Mouse (Mus musculus): ENCODE data around the gene Hdac7. TPM values are rescaled to one million over a fixed set of nuclear protein-coding genes. Genes with fewer than 3 reads are reported as not detected.

Gene Hdac7
- total RNA-seq, 2 experiments from 2014 or later: 17.9 to 20.7 TPM

DNA sequence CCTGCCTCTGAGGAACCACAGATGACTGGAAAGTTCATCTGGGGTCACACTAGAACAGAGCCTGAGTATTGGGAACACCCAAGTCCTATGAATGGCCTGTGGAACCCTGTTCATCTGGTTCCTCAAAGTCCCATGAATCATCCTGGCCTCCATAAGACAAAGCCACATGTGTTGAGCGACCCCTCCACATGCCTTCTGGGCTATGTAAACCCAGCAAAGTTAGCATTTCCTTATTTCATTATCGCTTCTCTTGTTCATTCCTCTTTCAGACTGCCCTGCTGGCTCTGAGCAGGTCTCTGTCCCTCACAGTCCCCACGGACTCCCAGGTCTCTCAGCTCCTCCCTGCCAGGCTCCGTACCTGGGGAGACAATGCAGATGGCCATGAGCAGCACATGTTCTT lies 14.1 kb upstream of the Hdac7 start:
- DNase-seq (ENCODE audit: low spot score in 2 of 2): no peak

DNA sequence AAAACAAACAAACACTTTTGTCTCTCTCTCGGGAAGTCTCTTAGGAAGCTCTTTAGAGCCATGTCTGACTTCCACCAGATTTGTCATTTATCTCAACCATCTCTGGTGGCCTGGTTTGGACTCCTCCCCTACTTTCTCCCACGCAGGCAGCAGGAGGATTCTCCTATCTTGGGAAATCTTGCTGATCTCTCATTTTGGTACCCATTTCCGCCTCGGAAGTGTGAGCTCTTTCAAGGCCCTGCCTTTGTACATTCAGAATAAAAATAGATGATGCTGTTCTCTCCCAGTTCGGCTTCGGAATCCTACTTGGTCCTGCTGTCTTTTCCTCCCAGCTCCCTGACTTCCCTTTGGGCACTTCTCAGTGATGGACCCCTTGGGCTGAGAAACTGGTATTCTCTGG lies 10.2 kb upstream of the Hdac7 start:
- DNase-seq (ENCODE audit: low spot score in 2 of 2): no peak

DNA sequence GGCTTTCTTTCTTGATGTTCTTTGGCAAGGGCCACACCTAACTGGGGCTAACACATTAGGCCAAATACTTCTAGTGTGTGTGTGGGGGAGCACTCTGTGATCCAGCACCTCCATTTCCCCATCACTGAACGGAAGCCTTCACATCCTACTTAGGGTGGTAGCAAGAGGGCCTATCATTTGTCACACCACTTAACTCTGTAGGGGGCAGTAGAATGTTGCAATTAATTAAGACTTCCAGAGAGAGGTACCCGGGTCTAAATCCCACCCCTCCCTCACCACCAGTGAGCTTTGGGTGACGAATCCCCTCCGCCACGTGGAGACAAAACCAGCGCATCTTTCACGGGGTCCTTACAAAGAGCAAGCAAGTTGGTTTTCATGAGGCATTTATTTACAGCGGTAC lies 9.8 kb upstream of the Hdac7 start:
- DNase-seq (ENCODE audit: low spot score in 2 of 2): no peak

DNA sequence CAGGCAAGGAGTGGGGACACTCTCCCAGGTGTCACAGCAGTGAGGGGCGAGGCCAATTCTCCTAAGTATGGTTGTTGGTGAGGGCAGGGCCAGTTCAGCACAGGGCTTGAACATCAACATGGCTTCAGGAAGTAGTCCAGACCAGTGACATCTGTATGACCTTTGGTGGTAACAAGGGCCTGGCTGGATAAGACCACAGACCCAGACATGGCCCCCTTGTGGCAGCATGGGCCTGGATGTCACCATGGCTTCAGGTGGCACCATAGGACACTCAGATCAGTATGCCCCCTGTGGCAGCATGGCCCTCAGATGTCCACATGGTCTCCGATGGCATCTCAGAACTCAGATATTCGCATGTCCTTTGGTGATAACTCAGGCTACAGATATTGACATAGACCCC lies 8.0 kb upstream of the Hdac7 start:
- no peak for DNase-seq (ENCODE audit: low spot score in 2 of 2)

DNA sequence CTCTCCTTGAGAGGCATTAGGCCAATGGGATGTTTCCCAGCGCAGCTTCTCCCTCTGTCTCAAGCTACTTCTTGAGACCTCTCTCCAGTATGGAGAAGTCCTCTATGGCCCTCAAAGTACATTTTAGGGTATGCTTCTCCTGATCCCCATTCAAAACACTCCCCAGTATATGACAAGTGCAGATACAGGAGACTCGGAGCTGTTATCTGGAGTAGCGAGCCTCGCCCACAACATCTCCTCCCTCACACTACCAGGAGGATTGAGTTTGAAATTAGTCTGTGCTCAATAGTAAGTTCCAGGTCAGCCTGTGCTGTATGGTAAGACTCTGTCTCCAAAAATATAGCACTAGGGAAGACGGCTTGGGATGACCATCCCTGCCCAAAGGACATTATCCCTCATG lies 6.7 kb upstream of the Hdac7 start:
- no peak for DNase-seq (ENCODE audit: low spot score in 2 of 2)

DNA sequence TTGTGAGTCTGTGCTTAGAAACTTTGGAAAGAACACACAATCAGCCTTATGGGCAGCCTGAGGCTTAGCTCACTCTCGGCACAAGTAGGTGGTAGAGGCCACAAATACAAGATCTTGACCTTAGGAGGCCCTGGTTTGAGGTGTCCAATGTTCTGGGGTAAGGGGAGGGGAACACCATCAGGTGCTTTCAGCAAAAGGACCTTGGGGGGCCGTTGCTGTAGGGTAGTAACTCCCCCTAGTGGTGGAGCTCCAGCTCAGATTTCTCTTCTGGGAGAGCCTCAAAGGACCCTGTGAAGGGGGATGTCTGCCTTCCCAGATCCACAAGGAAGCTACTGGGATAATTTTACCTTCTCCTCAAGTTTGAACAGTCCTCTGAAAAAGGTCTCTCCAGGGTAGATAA lies 6.1 kb upstream of the Hdac7 start:
- peak in 1 of 2 experiments; percentile 27 for DNase-seq (ENCODE audit: low spot score in 2 of 2)

DNA sequence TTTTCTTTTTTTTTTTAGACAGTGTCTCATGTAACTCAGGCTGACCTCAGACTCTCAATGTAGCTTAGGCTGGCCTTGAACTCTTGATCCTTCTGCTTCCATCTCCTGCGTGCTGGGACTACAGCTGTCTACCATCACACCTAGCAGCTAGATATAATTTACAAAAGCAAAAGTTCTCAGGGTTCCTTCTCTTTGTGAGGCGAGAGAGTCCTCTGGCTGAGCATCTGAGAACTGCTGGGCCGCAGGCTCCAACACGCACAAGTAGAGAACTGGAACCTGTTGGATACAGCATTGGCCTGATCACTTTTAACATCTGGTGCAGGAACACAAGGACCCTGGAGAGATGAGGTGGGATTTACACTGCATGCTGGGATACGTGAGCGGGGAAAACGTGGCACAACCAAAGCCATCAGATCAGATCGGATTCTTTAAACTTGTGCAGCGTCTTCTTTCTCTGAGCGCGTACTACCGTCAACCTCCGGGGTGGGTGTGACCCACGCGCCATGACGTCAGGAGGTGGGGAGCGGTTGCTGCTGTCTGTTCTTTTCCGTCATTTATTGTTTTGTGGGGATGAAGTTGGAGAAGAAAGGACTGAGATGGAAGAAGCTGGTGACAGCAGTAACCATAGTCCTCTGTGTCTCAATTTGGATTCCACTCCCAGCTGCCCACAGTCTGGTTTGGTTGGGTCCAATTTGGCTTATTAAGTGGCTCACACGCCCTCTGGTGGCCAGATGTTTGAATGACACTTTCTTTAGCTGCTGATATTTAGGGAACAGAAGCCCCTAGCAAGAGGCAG lies 5.0 kb upstream of the Hdac7 start:
- DNase-seq (ENCODE audit: low spot score in 2 of 2): peak; percentile 83 to 97

DNA sequence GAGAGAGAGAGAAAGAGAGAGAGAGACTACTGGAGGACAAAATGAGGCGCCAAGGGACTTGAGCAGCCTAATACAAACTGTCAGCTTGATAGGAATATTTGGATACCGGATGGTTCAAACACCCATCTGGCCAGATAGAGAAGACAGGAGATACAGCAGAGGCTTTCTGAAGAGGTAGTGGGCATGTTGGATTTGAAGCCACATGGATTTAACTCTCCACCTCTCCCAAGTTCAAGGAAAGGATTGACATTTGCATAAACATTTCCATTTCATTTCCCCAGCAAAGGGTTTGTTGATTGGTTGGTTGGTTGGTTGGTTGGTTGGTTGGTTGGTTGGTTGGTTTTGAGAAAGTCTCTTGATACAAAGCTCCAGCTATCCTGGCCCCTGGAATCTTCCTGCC lies 3.6 kb upstream of the Hdac7 start:
- no peak for DNase-seq (ENCODE audit: low spot score in 2 of 2)

DNA sequence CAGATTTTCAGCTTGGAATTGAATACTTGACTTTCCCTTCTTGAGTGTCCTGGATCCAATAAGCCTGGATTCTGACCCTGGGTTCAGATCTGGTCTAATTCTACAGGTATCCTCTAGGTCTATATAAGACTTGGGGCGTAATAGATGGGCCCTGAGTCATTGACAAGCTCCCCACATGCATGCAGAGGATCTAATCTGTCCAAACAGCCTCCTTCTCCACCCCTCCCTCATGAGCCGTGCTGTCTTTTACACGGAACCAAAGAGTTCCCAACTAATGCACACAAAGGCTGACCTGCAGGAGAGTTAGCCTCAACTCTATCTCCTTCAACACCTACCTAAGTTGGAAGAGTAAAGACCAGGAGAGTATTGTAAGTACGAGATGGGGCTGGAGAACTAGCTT lies 3.0 kb upstream of the Hdac7 start:
- no peak for DNase-seq (ENCODE audit: low spot score in 2 of 2)

DNA sequence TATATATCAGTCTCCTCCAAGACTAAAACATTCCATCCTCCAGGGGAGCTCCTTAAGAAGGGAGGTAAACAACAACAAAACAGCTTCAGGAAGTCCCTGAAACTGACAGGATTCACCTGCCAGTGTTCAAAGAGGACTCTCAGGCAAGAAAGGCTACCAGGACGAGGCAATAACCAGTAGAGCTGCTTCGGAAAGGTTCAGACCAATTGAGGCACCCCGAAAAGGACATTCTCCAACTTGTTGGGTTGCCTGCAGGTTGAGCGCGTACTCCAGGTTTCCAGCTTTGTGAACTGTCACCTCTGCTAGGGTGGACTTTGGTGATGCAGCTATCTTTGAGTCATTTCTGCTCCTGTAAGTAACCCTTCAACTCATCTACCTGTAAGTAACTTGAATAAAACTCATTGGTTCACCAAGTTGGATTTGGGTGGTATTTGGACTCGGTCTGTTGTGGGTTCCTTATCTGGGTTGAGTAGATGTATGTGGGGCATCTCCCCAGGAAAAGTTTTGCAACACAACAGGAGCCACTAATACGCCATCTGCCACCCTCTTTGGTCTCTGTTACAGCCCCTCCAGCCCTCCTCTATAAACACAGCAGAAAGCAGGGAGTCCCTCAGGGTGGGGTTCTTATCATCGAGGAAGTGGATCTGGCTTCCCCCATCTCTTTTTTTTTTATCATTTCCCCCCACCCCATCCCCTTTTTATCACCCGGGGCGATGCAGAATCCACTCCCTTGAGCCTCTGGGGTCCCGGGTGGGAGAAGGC lies 2.0 kb upstream of the Hdac7 start:
- DNase-seq (ENCODE audit: low spot score in 2 of 2): no peak

DNA sequence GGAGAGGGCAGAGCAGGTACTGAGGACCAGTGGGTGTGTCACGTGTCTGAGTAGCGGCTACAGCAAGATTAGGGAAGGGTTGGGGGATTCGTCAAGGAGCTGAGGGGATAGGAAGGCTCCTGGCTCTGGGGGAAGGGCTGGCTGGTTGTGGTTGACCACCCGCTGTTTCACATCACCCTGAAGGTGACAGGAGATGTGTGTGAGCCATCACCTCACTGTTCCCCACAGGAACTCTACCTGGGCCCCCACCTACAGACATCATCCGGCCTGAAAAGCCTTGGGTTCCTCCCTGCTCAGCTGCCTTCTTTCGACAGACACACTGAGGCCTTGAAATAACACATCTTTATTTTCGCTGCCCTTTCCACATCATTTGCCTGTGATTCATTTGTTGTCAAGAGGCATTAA lies 1.1 kb downstream of the Hdac7 start:
- DNase-seq (ENCODE audit: low spot score in 2 of 2): no peak

DNA sequence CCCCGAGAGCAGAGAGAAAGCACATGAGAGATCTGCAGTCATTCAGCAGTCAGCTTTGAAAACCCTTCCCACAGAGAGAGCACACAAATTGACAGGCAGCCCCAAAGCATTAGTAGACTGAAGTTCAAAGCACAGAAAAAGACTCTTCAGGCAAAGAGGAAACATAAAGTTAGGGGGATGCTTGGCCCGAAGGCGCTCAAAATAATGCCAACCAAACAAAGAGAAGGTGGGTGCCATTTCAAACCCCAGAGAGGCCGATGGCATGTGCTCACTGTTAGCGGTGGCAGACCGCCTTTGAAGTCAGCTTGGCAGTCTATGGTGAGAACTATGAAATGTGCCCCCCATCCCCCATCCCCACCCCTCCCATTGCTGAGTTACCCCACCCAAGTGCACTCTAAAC lies 2.2 kb downstream of the Hdac7 start:
- no peak for DNase-seq (ENCODE audit: low spot score in 2 of 2)

DNA sequence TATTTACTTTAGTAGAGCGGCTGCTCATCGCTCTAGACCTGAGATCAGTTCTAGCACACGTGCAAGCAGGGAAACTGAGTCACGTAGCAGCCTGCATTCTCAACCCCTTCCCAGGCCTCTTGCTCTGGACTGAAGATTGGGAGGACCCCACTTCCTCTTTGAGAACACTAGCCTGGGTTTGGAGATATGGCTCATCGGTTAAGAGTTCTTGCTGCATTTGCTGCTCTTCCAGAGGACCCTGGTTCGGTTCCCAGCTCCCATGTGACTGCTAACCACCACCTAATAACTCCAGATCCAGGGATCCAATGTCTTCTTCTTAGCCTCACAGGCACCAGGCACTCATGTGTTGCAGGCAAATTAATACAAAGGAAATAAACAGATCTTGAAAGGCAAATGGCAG lies 2.9 kb downstream of the Hdac7 start:
- no peak for DNase-seq (ENCODE audit: low spot score in 2 of 2)

DNA sequence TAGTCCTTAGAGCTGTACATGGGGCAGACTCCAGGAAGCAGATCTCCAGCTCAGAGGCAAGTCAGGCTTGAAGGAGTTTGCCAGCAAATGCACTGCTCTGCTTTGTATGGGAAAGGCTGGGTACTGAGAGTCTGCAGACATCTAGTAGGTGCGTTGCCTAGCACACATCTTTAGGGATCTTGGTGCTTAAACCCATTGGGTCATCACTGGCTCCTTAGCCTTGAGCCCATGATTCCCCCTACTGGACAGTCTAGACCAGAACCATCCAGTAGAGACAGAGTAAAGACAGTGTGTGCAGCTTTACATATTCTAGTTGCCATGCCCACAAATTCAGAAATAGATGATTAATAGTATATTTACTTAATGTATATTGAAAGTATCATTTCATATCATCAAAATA lies 3.5 kb downstream of the Hdac7 start:
- no peak for DNase-seq (ENCODE audit: low spot score in 2 of 2)

DNA sequence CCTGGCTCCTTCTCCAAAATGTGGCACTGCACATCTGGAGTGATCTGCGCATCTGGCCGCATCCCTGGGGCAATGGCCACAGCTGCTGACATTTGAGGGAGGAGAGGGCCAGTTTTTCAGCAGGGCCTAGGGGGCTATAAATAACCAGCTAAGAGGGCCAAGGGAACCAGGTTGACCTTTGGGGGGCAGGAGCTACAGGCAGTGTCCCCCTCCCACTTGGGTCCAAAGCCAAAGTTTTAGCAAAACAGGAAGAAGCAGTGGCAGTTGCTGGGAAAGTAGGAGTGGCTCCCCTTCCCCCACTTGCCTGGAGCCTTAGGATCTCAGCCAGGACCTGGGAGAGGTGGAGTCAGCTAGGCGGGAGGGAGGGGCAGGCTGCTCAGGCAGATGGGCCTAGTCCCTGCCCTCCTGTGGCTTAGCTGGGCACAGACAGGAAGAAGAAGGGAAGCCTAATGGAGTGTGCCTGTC lies 4.3 kb downstream of the Hdac7 start:
- DNase-seq (ENCODE audit: low spot score in 2 of 2): no peak

DNA sequence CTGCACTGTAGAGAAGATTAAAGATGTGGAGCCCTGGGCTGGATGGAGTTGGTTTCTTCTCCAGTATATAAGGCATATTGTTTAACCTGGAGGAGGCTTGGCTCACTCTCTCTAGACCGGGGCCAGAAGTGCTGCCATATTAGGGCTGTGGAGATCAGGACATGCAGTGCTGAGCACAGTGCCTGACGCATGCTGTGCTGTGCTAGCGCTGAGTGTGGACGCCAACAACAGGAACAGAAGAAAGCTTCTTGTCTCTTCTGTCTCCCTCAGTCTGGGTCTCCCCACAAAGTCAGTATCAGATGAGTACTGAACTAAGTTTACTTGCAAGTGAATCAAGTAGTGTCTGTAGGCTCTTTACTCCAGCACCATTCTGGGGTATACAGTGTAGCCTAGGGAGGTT lies 4.8 kb downstream of the Hdac7 start:
- DNase-seq (ENCODE audit: low spot score in 2 of 2): no peak

DNA sequence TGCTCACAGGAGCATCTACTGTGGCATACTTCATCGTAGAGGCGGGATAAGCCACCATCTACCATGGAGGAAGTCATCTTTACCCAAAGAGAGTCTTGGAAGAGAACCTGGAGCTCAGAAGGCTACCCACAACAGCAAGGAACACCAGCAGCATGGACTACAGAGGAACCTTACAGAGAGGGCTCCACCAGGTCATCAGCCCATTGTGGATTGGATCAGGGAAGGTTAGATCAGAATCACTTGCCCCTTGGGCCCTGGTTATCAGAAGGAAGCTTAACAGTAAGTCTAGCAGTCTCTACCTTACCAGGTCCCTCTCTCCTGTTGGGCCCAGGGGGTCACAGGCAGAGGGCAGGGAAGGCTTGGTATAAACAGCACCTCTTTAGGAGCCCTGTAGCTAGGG lies 5.3 kb downstream of the Hdac7 start:
- no peak for DNase-seq (ENCODE audit: low spot score in 2 of 2)

DNA sequence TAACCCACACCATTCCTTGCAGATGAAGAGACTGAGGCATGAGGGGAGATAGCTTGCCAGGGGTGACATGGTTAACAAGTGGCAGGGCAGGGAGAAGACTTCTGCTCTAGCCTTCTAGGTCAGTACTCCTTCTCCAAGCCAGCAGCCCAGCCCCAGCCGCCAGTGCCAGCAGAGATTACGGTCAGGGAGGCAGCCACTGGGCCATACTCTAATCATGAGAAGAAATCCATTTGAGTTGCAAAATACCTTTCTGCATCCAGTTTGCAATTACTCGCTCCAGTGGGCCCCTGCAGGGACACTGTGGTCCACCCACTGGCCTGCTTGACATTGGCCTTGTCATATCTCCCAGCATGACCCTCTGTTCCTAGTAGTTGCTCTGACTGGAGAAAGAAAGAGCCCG lies 5.9 kb downstream of the Hdac7 start:
- DNase-seq (ENCODE audit: low spot score in 2 of 2): no peak

DNA sequence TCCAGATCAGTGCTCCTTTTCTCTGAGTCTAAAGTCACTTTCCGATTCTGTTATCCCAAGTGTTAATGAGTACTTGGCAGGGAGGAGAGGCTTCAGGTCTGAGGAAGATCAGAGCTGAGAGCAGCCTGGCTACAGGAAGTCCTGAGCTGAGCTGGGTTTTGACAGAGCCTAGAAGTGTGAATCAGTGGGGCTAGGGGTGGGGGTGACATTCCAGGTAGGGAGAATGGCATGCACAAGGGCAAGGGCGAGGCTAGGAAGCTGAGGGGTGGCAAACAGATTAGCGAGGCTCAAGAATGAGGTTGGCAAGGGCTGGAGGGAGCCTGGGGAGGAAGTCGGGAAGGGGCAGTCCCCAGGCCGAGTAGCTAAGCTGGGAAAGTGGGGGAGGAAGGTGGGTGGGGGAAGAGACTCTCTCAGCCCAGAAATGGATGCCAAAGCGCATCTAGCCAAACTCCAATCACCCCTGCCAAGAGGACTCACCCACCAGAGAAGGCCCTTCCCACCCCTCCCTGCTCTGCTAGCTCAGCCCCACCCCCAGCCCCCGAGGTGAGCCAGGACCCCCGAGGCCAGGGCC lies 6.7 kb downstream of the Hdac7 start:
- no peak for DNase-seq (ENCODE audit: low spot score in 2 of 2)

DNA sequence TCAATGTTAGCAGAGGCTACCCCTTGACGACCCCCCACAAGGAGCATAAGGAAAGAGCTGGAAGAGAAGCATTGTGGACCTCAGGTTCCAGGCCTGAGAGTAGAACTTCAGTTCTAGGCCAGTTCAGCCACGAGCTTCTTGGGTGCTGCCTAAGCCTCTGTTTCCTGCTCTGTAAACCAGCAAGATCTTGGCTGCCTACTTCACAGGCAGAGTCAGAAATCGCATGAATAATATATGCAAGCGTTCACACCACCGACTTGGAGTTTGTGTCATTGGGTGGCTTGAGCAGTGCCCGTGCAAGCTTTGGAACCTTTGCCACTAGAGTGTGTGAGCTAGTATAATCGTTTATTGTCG lies 7.4 kb downstream of the Hdac7 start:
- DNase-seq (ENCODE audit: low spot score in 2 of 2): no peak

DNA sequence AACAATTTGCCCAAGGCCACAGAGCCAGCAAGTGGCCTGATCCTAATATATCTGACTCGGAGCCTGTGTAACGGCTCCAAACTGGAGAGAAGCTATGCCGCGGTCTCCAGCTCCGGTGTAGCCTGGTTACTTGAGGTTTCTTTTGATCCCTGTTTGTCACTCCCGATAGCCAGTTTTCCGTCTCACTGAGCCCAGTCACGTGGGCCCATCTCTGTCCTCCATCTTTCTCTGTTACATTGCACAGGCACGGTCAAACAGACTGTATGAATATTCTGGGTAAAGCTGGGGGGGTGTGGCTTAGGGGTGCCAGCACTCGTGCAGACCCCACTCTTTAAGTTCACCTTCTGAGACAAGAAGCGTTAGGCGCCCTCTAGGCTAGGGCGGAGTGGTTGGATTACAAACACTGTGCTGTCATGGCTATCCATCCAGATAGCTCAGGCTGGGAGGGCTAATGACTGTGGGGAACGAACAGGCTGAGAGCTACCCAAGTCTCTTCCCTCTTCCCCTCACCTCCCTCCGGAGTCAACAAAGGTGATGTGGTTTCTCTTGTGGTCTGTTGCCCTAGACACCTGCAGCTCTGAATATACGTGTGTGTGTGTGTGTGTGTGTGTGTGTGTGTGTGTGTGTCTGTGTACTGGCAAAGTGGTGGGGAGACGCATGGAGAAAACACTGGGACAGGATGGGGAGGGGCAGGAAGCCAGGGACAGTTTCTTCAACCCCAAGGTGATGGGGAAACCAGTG lies 8.0 kb downstream of the Hdac7 start:
- DNase-seq (ENCODE audit: low spot score in 2 of 2): no peak
